ENCODE assay signal across 7 mouse cellular contexts in genomic region chr12:70346139-70347026, GRCm38 (mm10). TPM values are rescaled to one million over a fixed set of nuclear protein-coding genes. Genes with fewer than 3 reads are reported as not detected.
A peak's percentile ranks its signal among the peaks of the same experiment; 100 is the strongest.
DNase-seq lines count a peak whose midpoint lies in the region; ATAC-seq and TF ChIP-seq lines count a peak whose summit lies in the region.

No protein-coding gene starts in this region.

- DNase-seq in ES-E14 (ENCODE audit: low read depth, low spot score), result no peak
- peak; percentile 21 to 26 for DNase-seq in adrenal gland, adult 18-20 months (ENCODE audit: low spot score in 2 of 2)
- peak; percentile 77 for DNase-seq in embryo, embryonic 10.5 days (ENCODE audit: low spot score)
- DNase-seq in heart, postnatal 0 days (ENCODE audit: low spot score), result peak; percentile 16
- DNase-seq in layer of hippocampus, postnatal 14 days (ENCODE audit: low spot score in 2 of 2), result peak; percentile 84
- DNase-seq in mesoderm, embryonic 11.5 days (ENCODE audit: low read depth, low spot score), result peak; percentile 66

- H3K27ac ChIP-seq in ES-E14 (ENCODE audit: insufficient read depth, low read depth, low read length, poor library complexity, severe bottlenecking), result no peak overlapping the region
- H3K27ac ChIP-seq in heart, postnatal 0 days (ENCODE audit: low read depth), result no peak overlapping the region
- no peak overlapping the region for H3K27ac ChIP-seq in small intestine, adult 2 months (ENCODE audit: insufficient read depth, low read depth, low read length)

- no peak for ATAC-seq in heart, postnatal 0 days (ENCODE audit: insufficient read depth, low read depth)

- in situ Hi-C loops in ES-E14 (cut with MboI; ENCODE audit: low sequenced_read_pairs in 2 of 2, unreplicated experiment in 2 of 2), result no loop called here

- TF ChIP-seq CTCF in heart, postnatal 0 days (IDR thresholded peaks at IDR 0.05; ENCODE audit: low read depth), result peak; percentile 51
- TF ChIP-seq CTCF in small intestine, adult 2 months (IDR thresholded peaks at IDR 0.05; ENCODE audit: extremely low read depth, insufficient read length, insufficient replicate concordance, low read depth, low read length), result no peak

- no peak for TF ChIP-seq EP300 in heart, postnatal 0 days (IDR thresholded peaks at IDR 0.05; ENCODE audit: low read depth)

- no peak for TF ChIP-seq POLR2A in small intestine, adult 2 months (IDR thresholded peaks at IDR 0.05; ENCODE audit: low read depth, low read length)

- peak overlapping the region; percentile 66 to 78 for H3K4me3 ChIP-seq in ES-E14 (ENCODE audit: insufficient read depth in 1 of 2, low read depth in 1 of 2, low read length in 2 of 2, poor library complexity in 1 of 2, severe bottlenecking in 1 of 2)
- peak overlapping the region; percentile 57 for H3K4me3 ChIP-seq in heart, postnatal 0 days (ENCODE audit: low read depth, low read length)
- peak overlapping the region; percentile 57 for H3K4me3 ChIP-seq in small intestine, adult 2 months (ENCODE audit: low read depth, low read length)

- no peak overlapping the region for H3K9ac ChIP-seq in ES-E14 (ENCODE audit: insufficient read depth, low read depth, low read length, poor library complexity, severe bottlenecking)
- H3K9ac ChIP-seq in heart, postnatal 0 days (replicated peaks; ENCODE audit: low read depth, low read length), result no peak overlapping the region

- peak overlapping the region; percentile 91 for H3K4me2 ChIP-seq in heart, postnatal 0 days (ENCODE audit: low read depth, low read length)

- H3K27me3 ChIP-seq in heart, postnatal 0 days (ENCODE audit: control insufficient read depth, insufficient read depth, low read length), result peaks cover 29% of the 10 kb centered on the region
- H3K27me3 ChIP-seq in small intestine, adult 2 months (ENCODE audit: control insufficient read depth, insufficient read depth, low read length), result peaks cover 15% of the 10 kb centered on the region

- H3K4me1 ChIP-seq in ES-E14 (ENCODE audit: control insufficient read depth in 2 of 2, insufficient read depth in 2 of 2, low read length in 2 of 2, poor library complexity in 1 of 2), result peaks cover 0 to 2% of the 10 kb centered on the region in 2 experiments; a peak in 1 of 4 replicates
- H3K4me1 ChIP-seq in heart, postnatal 0 days (ENCODE audit: control insufficient read depth, insufficient read depth), result peaks cover 17% of the 10 kb centered on the region
- peaks cover 5% of the 10 kb centered on the region; the same call in 1 of the 2 replicates for H3K4me1 ChIP-seq in small intestine, adult 2 months (ENCODE audit: control insufficient read depth, insufficient read depth, insufficient read length, low read length)

- H3K36me3 ChIP-seq in ES-E14 (ENCODE audit: control insufficient read depth, insufficient read depth, low read length, poor library complexity, severe bottlenecking), result no peaks in the 10 kb centered on the region
- no peaks in the 10 kb centered on the region for H3K36me3 ChIP-seq in heart, postnatal 0 days (replicated peaks; ENCODE audit: control insufficient read depth, insufficient read depth, low read length)
- no peaks in the 10 kb centered on the region for H3K36me3 ChIP-seq in small intestine, adult 2 months (ENCODE audit: control insufficient read depth, insufficient read depth, low read length)

- H3K9me3 ChIP-seq in ES-E14 (ENCODE audit: control insufficient read depth, insufficient read depth, low read depth, low read length), result no peaks in the 10 kb centered on the region
- no peaks in the 10 kb centered on the region for H3K9me3 ChIP-seq in heart, postnatal 0 days (replicated peaks; ENCODE audit: control insufficient read depth, low read length)

- WGBS in heart, postnatal 0 days, result under 1% methylated on average over 60 of the region's 60 CpGs
- WGBS in small intestine, adult 2 months, result 3% methylated on average over 60 of the region's 60 CpGs

TF ChIP-seq in ES-E14, 5 proteins besides CTCF, POLR2A, EP300 and RAD21:
- TF ChIP-seq ZC3H11A (IDR thresholded peaks at IDR 0.05; ENCODE audit: borderline replicate concordance, low read depth, low read length), result no peak
- TF ChIP-seq MAFK (IDR thresholded peaks at IDR 0.05; ENCODE audit: insufficient read depth, low read depth, low read length), result no peak
- TF ChIP-seq ZNF384 (IDR thresholded peaks at IDR 0.05; ENCODE audit: low read depth, low read length), result no peak
- TF ChIP-seq HCFC1 (IDR thresholded peaks at IDR 0.05; ENCODE audit: borderline replicate concordance, insufficient read depth, low read length), result no peak
- no peak for TF ChIP-seq CHD2 (IDR thresholded peaks at IDR 0.05; ENCODE audit: low read depth, low read length)

RNA-seq across cellular contexts. Expression of gene Trim9, which starts 1.0 kb away (rescaled TPM):
- total RNA-seq in ES-E14 (2012; rRNA removed), result 0.04 and 0.11 TPM in 2 replicates
- total RNA-seq in adrenal gland, adult 18-20 months (2021), result 1 to 10 TPM; 1.7 to 2.0 TPM
- 0.35 and 0.80 TPM in 2 replicates for total RNA-seq in heart, postnatal 0 days (2014; rRNA removed; ENCODE audit: low replicate concordance)
- polyA plus RNA-seq in heart, postnatal 0 days (2015; fragmentation: Nextera tagmentation; extraction: Ambion mirVana), result 0.66 and 0.67 TPM in 2 replicates
- 100 to 1,000 TPM; 321 to 358 TPM for total RNA-seq in layer of hippocampus, postnatal 14 days (2021)
- polyA plus RNA-seq in small intestine, adult 2 months (2012; rRNA removed), result 0.04 and 0.15 TPM in 2 replicates

Comparison
In these comparisons a context has a peak if more than half of its experiments do, and no peak if none do; other contexts are left out.
1. RNA of gene Trim9, which starts 1.0 kb away (total RNA-seq): 321 to 358 TPM in layer of hippocampus, postnatal 14 days; 1.7 to 2.0 TPM in adrenal gland, adult 18-20 months, 0.35 to 0.80 TPM in heart, postnatal 0 days and 0.04 to 0.11 TPM in ES-E14; every median in the first group is over 100 times any median in the second.
2. Peak in every context shown above with its lines, with median percentiles within 50 percentile points of each other: H3K4me3 ChIP-seq.